Mouse (Mus musculus): ENCODE data around the gene Sirpa. TPM values are rescaled to one million over a fixed set of nuclear protein-coding genes. Genes with fewer than 3 reads are reported as not detected.

The Sirpa gene
- polyA plus RNA-seq, 1 experiment from 2014 or later, result 17.6 TPM

DNA sequence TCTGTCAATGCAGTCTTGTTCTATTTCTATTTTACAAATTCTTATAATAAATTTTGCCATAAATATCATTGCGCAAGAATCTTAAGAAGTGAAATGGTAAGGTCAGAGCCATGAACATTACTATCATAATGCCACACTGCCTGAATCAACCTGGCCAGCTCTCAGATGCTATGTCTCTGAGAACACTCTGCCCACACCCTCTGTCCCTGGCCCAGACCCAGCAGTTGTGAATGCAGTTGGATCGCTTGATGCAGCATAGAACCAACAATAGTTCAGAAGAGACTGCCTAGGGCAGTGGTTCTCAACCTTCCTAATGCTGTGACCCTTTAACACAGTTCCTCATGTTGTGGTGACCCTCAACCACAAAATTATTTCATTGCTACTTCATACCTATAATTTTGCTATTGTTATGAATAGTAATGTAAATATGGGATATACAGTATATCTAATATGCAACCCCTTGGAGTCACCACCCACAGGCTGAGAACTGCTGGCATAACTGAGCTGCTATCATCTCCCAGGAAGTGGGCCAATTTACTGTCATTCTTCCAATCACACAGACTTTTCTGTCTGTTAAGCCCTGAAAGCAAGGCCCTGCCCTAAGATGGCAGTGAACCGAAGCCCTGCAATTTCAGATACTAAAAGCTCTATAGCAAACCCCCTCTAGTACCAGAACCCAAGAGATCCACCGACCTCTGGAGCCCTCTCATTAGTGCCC is 61.8 kb downstream of the Sirpa start:
- 0 out of 2 replicates have a peak, but pooled peaks cover 4% of the 10 kb centered on the region for H3K4me1 ChIP-seq
- no peak overlapping the region for H3K9ac ChIP-seq
- no peaks in the 10 kb centered on the region for H3K9me3 ChIP-seq
- no peak overlapping the region for H3K27ac ChIP-seq (replicated peaks)
- H3K4me3 ChIP-seq, result no peak overlapping the region
- no peaks in the 10 kb centered on the region for H3K36me3 ChIP-seq
- no peak for ATAC-seq (ENCODE audit: extremely low read depth, insufficient number of reproducible peaks, low FRiP score, low TSS enrichment)
- 75% methylated on average over 4 of the region's 4 CpGs for WGBS
- H3K4me2 ChIP-seq, result no peak overlapping the region
- H3K27me3 ChIP-seq (replicated peaks), result no peaks in the 10 kb centered on the region

- H3K4me1 ChIP-seq, result 0 out of 2 replicates have a peak, but pooled peaks cover 4% of the 10 kb centered on the region
- no peaks in the 10 kb centered on the region for H3K9me3 ChIP-seq
- H3K27me3 ChIP-seq (replicated peaks), result no peaks in the 10 kb centered on the region
- no peak overlapping the region for H3K4me2 ChIP-seq
- no peak for ATAC-seq (ENCODE audit: extremely low read depth, insufficient number of reproducible peaks, low FRiP score, low TSS enrichment)
- no peak overlapping the region for H3K4me3 ChIP-seq
- H3K27ac ChIP-seq (replicated peaks), result no peak overlapping the region
- WGBS, result 81% methylated on average over 4 of the region's 4 CpGs
- H3K9ac ChIP-seq, result no peak overlapping the region
- no peaks in the 10 kb centered on the region for H3K36me3 ChIP-seq
Observed at GRCm38 (mm10) chr2:129655033-129655432, 62.4 kb downstream of the Sirpa start.

- H3K4me3 ChIP-seq, result no peak overlapping the region
- H3K4me2 ChIP-seq, result no peak overlapping the region
- no peaks in the 10 kb centered on the region for H3K9me3 ChIP-seq
- no peak overlapping the region for H3K27ac ChIP-seq (replicated peaks)
- no peak for ATAC-seq (ENCODE audit: extremely low read depth, insufficient number of reproducible peaks, low FRiP score, low TSS enrichment)
- H3K36me3 ChIP-seq, result no peaks in the 10 kb centered on the region
- 71% methylated on average over 4 of the region's 4 CpGs for WGBS
- no peaks in the 10 kb centered on the region for H3K4me1 ChIP-seq
- no peak overlapping the region for H3K9ac ChIP-seq
- no peaks in the 10 kb centered on the region for H3K27me3 ChIP-seq (replicated peaks)
Observed at GRCm38 (mm10) chr2:129658796-129659195, 66.2 kb downstream of the Sirpa start.

DNA sequence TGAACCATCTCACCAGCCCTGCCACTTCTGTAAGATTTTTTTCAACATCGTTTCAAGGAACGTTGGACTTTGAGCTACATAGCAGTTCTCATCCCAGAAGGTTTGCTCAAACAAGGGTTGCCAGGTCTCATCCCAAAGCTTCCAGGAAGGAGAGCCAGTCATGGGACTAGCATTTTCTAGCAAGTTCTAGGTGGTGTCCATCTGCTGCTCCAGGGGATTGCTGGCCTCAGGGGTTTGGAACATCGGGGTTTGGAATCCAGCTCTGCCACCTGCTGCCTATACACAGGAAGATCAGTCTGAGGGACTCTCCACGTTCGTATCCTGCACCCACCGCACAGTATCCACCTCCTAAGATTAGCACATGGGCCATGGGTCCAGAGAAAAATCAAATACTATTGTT is 67.4 kb downstream of the Sirpa start:
- WGBS, result 60% methylated on average over 6 of the region's 6 CpGs
- H3K27ac ChIP-seq (replicated peaks), result no peak overlapping the region
- no peaks in the 10 kb centered on the region for H3K4me1 ChIP-seq
- no peak overlapping the region for H3K9ac ChIP-seq
- H3K4me2 ChIP-seq, result no peak overlapping the region
- no peak for ATAC-seq (ENCODE audit: extremely low read depth, insufficient number of reproducible peaks, low FRiP score, low TSS enrichment)
- H3K36me3 ChIP-seq, result no peaks in the 10 kb centered on the region
- H3K4me3 ChIP-seq, result no peak overlapping the region
- H3K9me3 ChIP-seq, result no peaks in the 10 kb centered on the region
- no peaks in the 10 kb centered on the region for H3K27me3 ChIP-seq (replicated peaks)

GRCm38 (mm10) chr2:129662484-129662883 is 69.8 kb downstream of the Sirpa start:
- Histone ChIP-seq H3K27ac (replicated peaks) (no peak overlapping the region), H3K4me1 (no peaks in the 10 kb centered on the region), H3K36me3 (no peaks in the 10 kb centered on the region), H3K9ac (no peak overlapping the region), H3K4me2 (no peak overlapping the region), H3K9me3 (no peaks in the 10 kb centered on the region), H3K4me3 (no peak overlapping the region), H3K27me3 (replicated peaks) (no peaks in the 10 kb centered on the region)
- WGBS, result 50% methylated on average over 4 of the region's 4 CpGs
- ATAC-seq (ENCODE audit: extremely low read depth, insufficient number of reproducible peaks, low FRiP score, low TSS enrichment), result no peak

- H3K27me3 ChIP-seq (replicated peaks), result peaks cover 11% of the 10 kb centered on the region
Observed at GRCm38 (mm10) chr2:129671911-129672310, 79.3 kb downstream of the Sirpa start.

GRCm38 (mm10) chr2:129674935-129675634 is 82.5 kb downstream of the Sirpa start:
- Histone ChIP-seq H3K27ac (replicated peaks) (no peak overlapping the region), H3K4me1 (no peaks in the 10 kb centered on the region), H3K27me3 (replicated peaks) (peaks cover 24% of the 10 kb centered on the region), H3K4me2 (no peak overlapping the region), H3K36me3 (no peaks in the 10 kb centered on the region), H3K9me3 (peaks cover 3% of the 10 kb centered on the region; the same call in 1 of the 2 replicates), H3K9ac (no peak overlapping the region), H3K4me3 (no peak overlapping the region)
- WGBS, result 24% methylated on average over 13 of the region's 13 CpGs
- ATAC-seq (ENCODE audit: extremely low read depth, insufficient number of reproducible peaks, low FRiP score, low TSS enrichment), result no peak

More at GRCm38 (mm10) chr2:129671911-129672310, 79.3 kb downstream of the Sirpa start:
- peaks cover 3% of the 10 kb centered on the region; the same call in 1 of the 2 replicates for H3K9me3 ChIP-seq
- H3K9ac ChIP-seq, result no peak overlapping the region
- no peaks in the 10 kb centered on the region for H3K36me3 ChIP-seq
- no peak overlapping the region for H3K4me3 ChIP-seq
- no peak for ATAC-seq (ENCODE audit: extremely low read depth, insufficient number of reproducible peaks, low FRiP score, low TSS enrichment)
- 66% methylated on average over 4 of the region's 4 CpGs for WGBS
- no peaks in the 10 kb centered on the region for H3K4me1 ChIP-seq
- H3K4me2 ChIP-seq, result no peak overlapping the region
- H3K27ac ChIP-seq (replicated peaks), result no peak overlapping the region

DNA sequence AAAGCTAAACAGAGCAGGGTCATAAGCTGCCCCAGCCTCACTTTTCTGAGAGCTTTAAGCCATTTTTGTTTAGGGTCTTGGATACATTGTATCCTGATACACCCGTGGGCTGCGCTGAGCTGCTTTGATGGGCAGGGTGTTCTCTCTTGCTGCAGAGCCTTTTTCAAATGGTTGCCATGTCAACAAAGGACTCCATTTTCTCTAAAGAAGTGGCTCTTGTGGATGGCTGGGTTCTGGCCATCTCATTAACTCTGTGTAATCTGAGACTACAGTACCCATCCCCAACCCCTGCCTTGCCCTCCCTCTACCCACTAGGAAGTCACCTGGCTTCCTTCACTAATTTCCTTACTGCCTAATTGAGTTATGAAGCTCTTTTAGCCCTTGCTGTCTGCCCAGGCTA is 85.0 kb downstream of the Sirpa start:
- WGBS, result 71% methylated on average over 2 of the region's 2 CpGs
- H3K4me2 ChIP-seq, result no peak overlapping the region
- no peaks in the 10 kb centered on the region for H3K9me3 ChIP-seq
- no peak overlapping the region for H3K4me3 ChIP-seq
- no peak for ATAC-seq (ENCODE audit: extremely low read depth, insufficient number of reproducible peaks, low FRiP score, low TSS enrichment)
- no peak overlapping the region for H3K27ac ChIP-seq (replicated peaks)
- no peaks in the 10 kb centered on the region for H3K4me1 ChIP-seq
- H3K36me3 ChIP-seq, result no peaks in the 10 kb centered on the region
- H3K27me3 ChIP-seq (replicated peaks), result peaks cover 22% of the 10 kb centered on the region
- H3K9ac ChIP-seq, result no peak overlapping the region

DNA sequence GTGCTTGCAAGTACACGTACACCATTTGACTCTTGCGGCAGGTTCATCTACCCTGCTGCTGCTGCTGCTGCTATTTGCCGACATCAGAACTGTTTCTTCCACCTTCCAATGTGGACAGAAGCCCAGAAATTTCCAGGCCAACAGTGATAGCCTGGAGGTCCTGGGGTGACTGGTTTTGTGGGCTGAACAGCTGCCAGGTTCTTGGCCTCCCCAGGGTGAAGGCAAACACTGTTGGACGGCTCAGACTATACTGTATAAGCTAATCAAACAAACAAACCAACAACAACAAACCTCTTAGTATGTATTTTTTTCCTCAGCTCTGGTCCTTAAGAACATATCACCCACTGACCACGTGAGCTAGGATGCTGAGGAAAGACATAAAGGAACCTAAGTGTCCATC is 86.4 kb downstream of the Sirpa start:
- Histone ChIP-seq H3K27me3 (replicated peaks) (peaks cover 22% of the 10 kb centered on the region), H3K36me3 (no peaks in the 10 kb centered on the region), H3K9ac (no peak overlapping the region), H3K4me1 (no peaks in the 10 kb centered on the region), H3K4me2 (no peak overlapping the region), H3K4me3 (no peak overlapping the region), H3K9me3 (no peaks in the 10 kb centered on the region), H3K27ac (replicated peaks) (no peak overlapping the region)
- no peak for ATAC-seq (ENCODE audit: extremely low read depth, insufficient number of reproducible peaks, low FRiP score, low TSS enrichment)
- 76% methylated on average over 5 of the region's 5 CpGs for WGBS

DNA sequence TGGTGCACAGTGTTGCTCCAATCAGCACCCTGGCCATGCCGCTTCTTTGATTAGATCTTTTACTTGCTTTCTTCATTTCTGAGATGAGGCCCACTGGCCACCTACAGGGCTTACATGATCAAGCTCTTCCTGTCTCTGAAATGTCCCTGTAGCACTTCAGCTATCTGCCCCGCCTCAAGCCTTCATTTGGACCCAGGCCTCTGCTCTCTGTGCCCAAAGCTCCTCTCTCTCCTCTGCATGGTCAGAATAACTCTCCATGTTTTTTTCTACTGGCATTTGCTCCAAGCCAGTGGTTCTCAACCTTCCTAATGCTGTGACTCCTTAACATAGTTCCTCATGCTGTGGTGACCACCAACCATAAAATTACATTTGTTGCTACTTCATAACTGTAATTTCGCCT is 87.6 kb downstream of the Sirpa start:
- Histone ChIP-seq H3K27ac (replicated peaks) (no peak overlapping the region), H3K4me3 (no peak overlapping the region), H3K9ac (no peak overlapping the region), H3K36me3 (no peaks in the 10 kb centered on the region), H3K9me3 (no peaks in the 10 kb centered on the region), H3K4me2 (no peak overlapping the region), H3K27me3 (replicated peaks) (peaks cover 22% of the 10 kb centered on the region), H3K4me1 (no peaks in the 10 kb centered on the region)
- ATAC-seq (ENCODE audit: extremely low read depth, insufficient number of reproducible peaks, low FRiP score, low TSS enrichment), result no peak
- WGBS, result 71% methylated on average over 3 of the region's 3 CpGs
